Mouse (Mus musculus) stomach, postnatal 0 days (tissue): Measurements from ENCODE around the gene Abcf2. TPM values are rescaled to one million over a fixed set of nuclear protein-coding genes. Genes with fewer than 3 reads are reported as not detected.

Experiments
- ATAC-seq: fragments of 200-750 bp; cut with Nextera tagmentation; 2 replicates; pipeline ENCODE4 v1.8.0; 2017; ENCODE audit not compliant: low FRiP score, low TSS enrichment
- DNase-seq: peaks from one replicate; pipeline ENCODE4 v3.0.0-alpha.2; 2016; ENCODE audit warnings: low spot score
- H3K27ac ChIP-seq: fragments of 300-500 bp; sonication (generic); replicated peaks from 2 replicates; pipeline ENCODE4 v1.5.1; 2014; ENCODE audit warnings: mild to moderate bottlenecking, control low read depth
- H3K27me3 ChIP-seq: fragments of 300-500 bp; sonication (generic); 2 replicates; pipeline ENCODE4 v1.6.1; 2014; ENCODE audit warnings: low read length; ENCODE audit not compliant: control insufficient read depth, insufficient read depth
- H3K36me3 ChIP-seq: fragments of 300-500 bp; sonication (generic); 2 replicates; pipeline ENCODE4 v1.6.1; 2014; ENCODE audit warnings: low read length, mixed read lengths; ENCODE audit not compliant: control insufficient read depth, insufficient read depth
- H3K4me1 ChIP-seq: fragments of 300-500 bp; sonication (generic); replicated peaks from 2 replicates; pipeline ENCODE4 v1.6.1; 2014; ENCODE audit warnings: antibody characterized with exemption; ENCODE audit not compliant: control insufficient read depth, insufficient read depth
- H3K4me2 ChIP-seq: fragments of 300-500 bp; sonication (generic); replicated peaks from 2 replicates; pipeline ENCODE4 v1.6.1; 2014; ENCODE audit warnings: low read depth, mild to moderate bottlenecking, control low read depth, moderate library complexity
- H3K4me3 ChIP-seq: fragments of 300-500 bp; sonication (generic); 2 replicates; pipeline ENCODE4 v1.5.1; 2014; ENCODE audit warnings: low read depth, low read length, control low read depth
- H3K9ac ChIP-seq: fragments of 300-500 bp; sonication (generic); 2 replicates; pipeline ENCODE4 v1.6.1; 2014; ENCODE audit warnings: mild to moderate bottlenecking, low read length, control low read depth, mixed read lengths
- H3K9me3 ChIP-seq: fragments of 300-500 bp; sonication (generic); 2 replicates; pipeline ENCODE4 v1.6.1; 2016; ENCODE audit warnings: low read length; ENCODE audit not compliant: control insufficient read depth
- CTCF ChIP-seq: IDR thresholded peaks from 2 replicates; pipeline ENCODE4 v1.5.1; 2016; ENCODE audit warnings: antibody characterized with exemption, low read depth, mild to moderate bottlenecking, moderate library complexity
- EP300 ChIP-seq: optimal IDR thresholded peaks from 2 replicates; pipeline ENCODE3; 2016; ENCODE audit warnings: antibody characterized with exemption
- WGBS: fragments of 180-500 bp; shearing (Covaris S2); extraction: QIAGEN DNeasy Blood & Tissue Kit; methylation state at CpG from one replicate; pipeline ENCODE4 v1.1.7; 2014; 5-methylcytosine and 5-hydroxymethylcytosine counted together
- polyA plus RNA-seq: library from polyadenylated mRNA; unstranded; fragments of >200 nt; fragmentation: Nextera tagmentation; extraction: Ambion mirVana; gene quantifications from 2 replicates; pipeline ENCODE4 v1.2.1, GENCODE M21; 2015

Abcf2 gene
- polyA plus RNA-seq, 1 experiment from 2014 or later, result 45.3 TPM

GRCm38 (mm10) chr5:24603431-24604010 is 26.3 kb upstream of the Abcf2 start:
- 68% methylated on average over 8 of the region's 8 CpGs for WGBS

GRCm38 (mm10) chr5:24602751-24603343 is 25.6 kb upstream of the Abcf2 start:
- DNase-seq, result peak; percentile 85
- H3K36me3 ChIP-seq, result no peaks in the 10 kb centered on the region
- ATAC-seq, result peak; percentile 60
- H3K4me2 ChIP-seq, result peak overlapping the region; percentile 94
- H3K27me3 ChIP-seq, result no peaks in the 10 kb centered on the region
- peaks cover 23% of the 10 kb centered on the region for H3K4me1 ChIP-seq
- 2% methylated on average over 16 of the region's 16 CpGs for WGBS
- H3K4me3 ChIP-seq, result peak overlapping the region; percentile 62
- peak overlapping the region; percentile 98 for H3K27ac ChIP-seq
- TF ChIP-seq EP300, result no peak
- no peak for TF ChIP-seq CTCF
- H3K9me3 ChIP-seq, result no peaks in the 10 kb centered on the region
- H3K9ac ChIP-seq, result peak overlapping the region; percentile 87

More at GRCm38 (mm10) chr5:24603431-24604010, 26.3 kb upstream of the Abcf2 start:
- H3K36me3 ChIP-seq, result no peaks in the 10 kb centered on the region
- H3K4me1 ChIP-seq, result peaks cover 21% of the 10 kb centered on the region
- no peaks in the 10 kb centered on the region for H3K9me3 ChIP-seq
- no peaks in the 10 kb centered on the region for H3K27me3 ChIP-seq
- DNase-seq, result no peak
- peak overlapping the region; percentile 62; the same call in 1 of the 2 replicates for H3K4me3 ChIP-seq
- peak overlapping the region; percentile 76; the same call in 1 of the 2 replicates for H3K9ac ChIP-seq
- H3K27ac ChIP-seq, result peak overlapping the region; percentile 98
- TF ChIP-seq CTCF (no peak), EP300 (no peak)
- H3K4me2 ChIP-seq, result peak overlapping the region; percentile 94
- ATAC-seq, result no peak

DNA sequence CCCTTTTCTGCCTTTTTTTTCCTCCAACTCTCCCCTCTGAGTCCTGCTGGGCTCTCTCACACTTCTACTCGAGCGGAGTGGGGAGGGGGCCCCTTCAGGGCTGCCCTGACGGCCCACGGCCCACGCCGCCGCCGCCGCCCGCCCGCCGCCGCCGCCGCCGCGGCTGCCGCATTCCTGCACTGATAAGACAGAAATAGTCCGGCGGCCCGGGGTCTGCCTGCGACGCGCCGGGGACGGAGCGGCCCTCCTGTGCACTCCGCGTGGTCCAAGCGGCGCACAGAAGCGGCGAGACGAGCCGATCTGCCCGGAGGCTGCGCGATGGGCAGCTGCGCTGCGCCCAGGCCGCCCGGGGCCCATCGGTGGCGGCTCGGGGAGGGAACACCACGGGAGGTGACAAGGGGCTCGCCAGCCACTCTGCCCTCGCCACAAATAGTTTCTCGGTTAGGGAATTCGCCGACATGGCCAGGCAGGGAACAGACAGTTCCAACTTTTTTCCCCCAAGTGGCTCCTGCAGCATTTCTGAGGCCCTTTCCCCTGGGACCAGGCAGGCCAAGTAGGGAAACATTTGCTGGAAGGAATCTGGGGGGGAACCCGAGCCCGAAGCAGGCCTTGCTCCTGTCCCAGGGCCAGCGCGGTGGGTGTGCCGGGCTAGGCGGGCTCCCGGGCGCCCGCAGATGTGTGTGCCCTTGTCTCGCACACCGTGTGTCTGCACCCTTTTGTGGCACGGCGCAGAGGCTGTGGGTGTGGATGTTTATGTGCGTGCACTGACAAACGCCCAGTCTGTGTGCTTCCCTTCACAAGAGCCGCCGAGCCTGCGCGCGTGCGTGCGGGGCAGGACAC is 24.9 kb upstream of the Abcf2 start:
- Histone ChIP-seq H3K9me3 (no peaks in the 10 kb centered on the region), H3K4me2 (peak overlapping the region; percentile 94), H3K4me1 (peaks cover 23% of the 10 kb centered on the region), H3K27me3 (no peaks in the 10 kb centered on the region), H3K36me3 (no peaks in the 10 kb centered on the region), H3K4me3 (peak overlapping the region; percentile 62), H3K9ac (peak overlapping the region; percentile 87), H3K27ac (peak overlapping the region; percentile 98)
- DNase-seq (peak; percentile 80), ATAC-seq (peak; percentile 58)
- WGBS, result under 1% methylated on average over 63 of the region's 73 CpGs
- TF ChIP-seq CTCF, result no peak
- no peak for TF ChIP-seq EP300

DNA sequence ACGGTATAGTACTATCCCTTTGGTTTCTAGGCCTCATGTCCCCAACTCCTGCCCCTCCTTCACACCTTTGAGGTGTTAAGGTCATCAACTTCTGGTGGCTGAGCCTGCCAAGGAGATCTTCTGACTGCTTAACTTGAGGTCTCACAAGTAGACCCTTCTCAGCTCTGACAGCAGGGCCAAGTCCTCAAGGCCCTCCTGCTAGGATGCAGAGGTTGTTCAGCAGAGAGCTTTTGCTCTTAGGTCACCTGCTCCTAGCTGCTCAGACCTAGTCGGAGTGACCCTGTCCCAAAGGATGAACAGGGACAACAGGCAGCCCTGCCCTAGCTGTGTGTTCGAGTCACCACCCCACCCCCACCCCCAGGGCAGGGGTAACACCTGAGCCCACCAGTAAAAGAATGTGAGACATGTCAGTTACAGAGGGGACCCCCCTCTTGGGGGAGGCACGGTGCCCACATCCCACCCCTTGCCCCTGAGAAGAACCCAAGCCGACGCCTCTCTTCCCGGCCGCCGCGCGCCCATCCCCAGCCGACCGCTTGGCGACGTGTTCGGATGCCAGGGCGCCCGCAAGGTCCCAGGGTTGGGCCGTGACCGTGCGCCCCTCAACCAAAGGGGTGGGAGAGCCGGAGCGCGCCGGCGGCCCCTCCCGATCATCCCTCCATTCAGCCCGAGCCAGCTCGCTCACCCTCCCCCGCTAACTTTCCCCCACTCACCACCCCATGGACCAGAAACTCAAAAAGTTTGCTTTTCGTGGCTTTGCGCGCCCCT is 24.0 kb upstream of the Abcf2 start:
- Histone ChIP-seq H3K4me1 (peaks cover 23% of the 10 kb centered on the region), H3K27me3 (no peaks in the 10 kb centered on the region), H3K4me2 (peak overlapping the region; percentile 94), H3K4me3 (peak overlapping the region; percentile 62), H3K9ac (peak overlapping the region; percentile 87), H3K9me3 (no peaks in the 10 kb centered on the region), H3K36me3 (no peaks in the 10 kb centered on the region), H3K27ac (peak overlapping the region; percentile 98)
- ATAC-seq, result no peak
- TF ChIP-seq EP300 (no peak), CTCF (no peak)
- DNase-seq, result no peak
- 2% methylated on average over 32 of the region's 33 CpGs for WGBS

DNA sequence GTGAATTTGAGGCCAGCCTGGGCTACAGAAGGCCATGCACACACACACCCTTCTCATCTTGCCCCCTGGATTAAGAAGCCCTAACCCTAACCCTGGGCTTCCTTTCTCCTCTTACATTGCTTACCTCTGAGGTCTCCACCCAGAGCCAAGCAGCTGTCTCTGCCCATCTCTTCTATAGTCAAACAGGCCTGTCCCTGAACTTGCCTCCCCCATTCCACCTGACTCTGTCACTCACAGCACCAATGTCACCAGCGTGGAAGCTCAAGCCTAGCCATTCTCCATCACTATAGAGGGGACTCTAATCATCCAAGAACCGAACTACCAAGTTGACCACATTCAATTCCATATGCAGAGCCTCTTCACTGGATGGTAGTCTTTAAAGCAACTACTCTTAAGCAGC is 23.0 kb upstream of the Abcf2 start:
- H3K9me3 ChIP-seq, result no peaks in the 10 kb centered on the region
- no peak overlapping the region for H3K27ac ChIP-seq
- DNase-seq, result no peak
- ATAC-seq, result no peak
- peaks cover 17% of the 10 kb centered on the region for H3K4me1 ChIP-seq
- no peaks in the 10 kb centered on the region for H3K27me3 ChIP-seq
- 85% methylated on average over 2 of the region's 2 CpGs for WGBS
- H3K36me3 ChIP-seq, result no peaks in the 10 kb centered on the region
- peak overlapping the region; percentile 94 for H3K4me2 ChIP-seq
- H3K4me3 ChIP-seq, result no peak overlapping the region
- H3K9ac ChIP-seq, result no peak overlapping the region
- TF ChIP-seq CTCF, result no peak
- no peak for TF ChIP-seq EP300
